Mouse (Mus musculus) ES-CJ7 (cell line): ENCODE results near the gene Car6.

Source experiments
- DNase-seq: peaks from one replicate; pipeline ENCODE4 v3.0.0; 2011; ENCODE audit warnings: low read depth, low spot score

Car6 gene

GRCm38 (mm10) chr4:150201232-150201631, at the start of gene Car6:
Gene Car6 (minus strand): TSS chr4:150201332.
- DNase-seq: no peak

GRCm38 (mm10) chr4:150249731-150250270, 48.7 kb upstream of the Car6 start:
- no peak for DNase-seq

- no peak for DNase-seq
These were observed 47.8 kb upstream of the Car6 start for GRCm38 (mm10) chr4:150248917-150249316.

GRCm38 (mm10) chr4:150248009-150248408, 46.9 kb upstream of the Car6 start:
- DNase-seq: peak; percentile 88

- DNase-seq: no peak
These were observed 44.7 kb upstream of the Car6 start for GRCm38 (mm10) chr4:150245876-150246275.

GRCm38 (mm10) chr4:150242745-150243144, 41.6 kb upstream of the Car6 start:
- no peak for DNase-seq

GRCm38 (mm10) chr4:150241708-150242107, 40.6 kb upstream of the Car6 start:
- DNase-seq: peak; percentile 75

- DNase-seq: no peak
These were observed 39.3 kb upstream of the Car6 start for GRCm38 (mm10) chr4:150240381-150240886.

- peak; percentile 100 for DNase-seq
These were observed 38.8 kb upstream of the Car6 start for GRCm38 (mm10) chr4:150239951-150240368.

GRCm38 (mm10) chr4:150239503-150239902, 38.4 kb upstream of the Car6 start:
- DNase-seq: no peak

GRCm38 (mm10) chr4:150239087-150239480, 38.0 kb upstream of the Car6 start:
- no peak for DNase-seq

GRCm38 (mm10) chr4:150238433-150239086, 37.4 kb upstream of the Car6 start:
- no peak for DNase-seq

- DNase-seq: no peak
These were observed 36.7 kb upstream of the Car6 start for GRCm38 (mm10) chr4:150237636-150238361.

GRCm38 (mm10) chr4:150236521-150237481, 35.7 kb upstream of the Car6 start, which contains the start of gene Eno1:
Gene Eno1 (plus strand): TSS chr4:150236721.
- peak; percentile 98 for DNase-seq

GRCm38 (mm10) chr4:150236031-150236430, 34.9 kb upstream of the Car6 start:
- DNase-seq: no peak

- no peak for DNase-seq
These were observed 34.5 kb upstream of the Car6 start for GRCm38 (mm10) chr4:150235585-150235984.

GRCm38 (mm10) chr4:150234599-150235327, 33.6 kb upstream of the Car6 start:
- DNase-seq: no peak

- DNase-seq: no peak
These were observed 30.7 kb upstream of the Car6 start for GRCm38 (mm10) chr4:150231871-150232270.

GRCm38 (mm10) chr4:150230460-150231407, 29.6 kb upstream of the Car6 start:
- no peak for DNase-seq
